Mouse (Mus musculus): ENCODE data around the gene Ubxn2a. TPM values are rescaled to one million over a fixed set of nuclear protein-coding genes. Genes with fewer than 3 reads are reported as not detected.

Ubxn2a gene
- polyA plus RNA-seq, 1 experiment, result 1.5 TPM

GRCm38 (mm10) chr12:4842890-4843597 is 64.5 kb downstream of the Ubxn2a start, which contains the start of gene Wdcp:
Gene Wdcp, plus strand, starts transcription at chr12:4843303.
- Histone ChIP-seq H3K36me3 (ENCODE audit: control insufficient read depth) (peaks cover 2% of the 10 kb centered on the region), H3K4me3 (replicated peaks) (peak within 1 kb of the TSS; percentile 87), H3K4me1 (ENCODE audit: control insufficient read depth) (peaks cover 50% of the 10 kb centered on the region), H3K9me3 (ENCODE audit: control insufficient read depth, low read length) (no peaks in the 10 kb centered on the region), H3K27me3 (ENCODE audit: control insufficient read depth) (peaks cover 47% of the 10 kb centered on the region)
- no peak for TF ChIP-seq TAL1 (IDR thresholded peaks at IDR 0.05; ENCODE audit: low read length)
- TF ChIP-seq GATA1 (IDR thresholded peaks at IDR 0.05; ENCODE audit: low read length), result no peak

- Histone ChIP-seq H3K4me3 (replicated peaks) (no peak overlapping the region), H3K36me3 (ENCODE audit: control insufficient read depth) (peaks cover 2% of the 10 kb centered on the region), H3K4me1 (ENCODE audit: control insufficient read depth) (peaks cover 50% of the 10 kb centered on the region), H3K27me3 (ENCODE audit: control insufficient read depth) (peaks cover 49% of the 10 kb centered on the region), H3K9me3 (ENCODE audit: control insufficient read depth, low read length) (no peaks in the 10 kb centered on the region)
- no peak for TF ChIP-seq GATA1 (IDR thresholded peaks at IDR 0.05; ENCODE audit: low read length)
- no peak for TF ChIP-seq TAL1 (IDR thresholded peaks at IDR 0.05; ENCODE audit: low read length)
Observed at GRCm38 (mm10) chr12:4842456-4842855, 65.0 kb downstream of the Ubxn2a start.

GRCm38 (mm10) chr12:4841392-4841887 is 66.1 kb downstream of the Ubxn2a start, which contains the start of gene Fkbp1b:
Gene Fkbp1b, minus strand, starts transcription at chr12:4841591.
- H3K4me1 ChIP-seq (ENCODE audit: control insufficient read depth), result peaks cover 46% of the 10 kb centered on the region

GRCm38 (mm10) chr12:4840741-4841140 is 66.8 kb downstream of the Ubxn2a start:
- Histone ChIP-seq H3K27me3 (ENCODE audit: control insufficient read depth) (peaks cover 49% of the 10 kb centered on the region), H3K36me3 (ENCODE audit: control insufficient read depth) (no peaks in the 10 kb centered on the region; the same call in 1 of the 2 replicates), H3K4me3 (replicated peaks) (peak overlapping the region; percentile 69), H3K9me3 (ENCODE audit: control insufficient read depth, low read length) (no peaks in the 10 kb centered on the region), H3K4me1 (ENCODE audit: control insufficient read depth) (peaks cover 44% of the 10 kb centered on the region)
- TF ChIP-seq TAL1 (IDR thresholded peaks at IDR 0.05; ENCODE audit: low read length) (no peak), GATA1 (IDR thresholded peaks at IDR 0.05; ENCODE audit: low read length) (no peak)

More at GRCm38 (mm10) chr12:4841392-4841887, 66.1 kb downstream of the Ubxn2a start, which contains the start of gene Fkbp1b:
- H3K9me3 ChIP-seq (ENCODE audit: control insufficient read depth, low read length), result no peaks in the 10 kb centered on the region
- H3K4me3 ChIP-seq (replicated peaks), result peak within 1 kb of the TSS; percentile 69
- no peaks in the 10 kb centered on the region; the same call in 1 of the 2 replicates for H3K36me3 ChIP-seq (ENCODE audit: control insufficient read depth)
- TF ChIP-seq GATA1 (IDR thresholded peaks at IDR 0.05; ENCODE audit: low read length), result no peak
- TF ChIP-seq TAL1 (IDR thresholded peaks at IDR 0.05; ENCODE audit: low read length), result no peak
- H3K27me3 ChIP-seq (ENCODE audit: control insufficient read depth), result peaks cover 49% of the 10 kb centered on the region

GRCm38 (mm10) chr12:4840010-4840409 is 67.5 kb downstream of the Ubxn2a start:
- TF ChIP-seq GATA1 (IDR thresholded peaks at IDR 0.05; ENCODE audit: low read length) (no peak), TAL1 (IDR thresholded peaks at IDR 0.05; ENCODE audit: low read length) (no peak)
- no peak overlapping the region for H3K4me3 ChIP-seq (replicated peaks)
- peaks cover 49% of the 10 kb centered on the region for H3K27me3 ChIP-seq (ENCODE audit: control insufficient read depth)
- H3K9me3 ChIP-seq (ENCODE audit: control insufficient read depth, low read length), result no peaks in the 10 kb centered on the region
- peaks cover 44% of the 10 kb centered on the region for H3K4me1 ChIP-seq (ENCODE audit: control insufficient read depth)
- H3K36me3 ChIP-seq (ENCODE audit: control insufficient read depth), result no peaks in the 10 kb centered on the region

- Histone ChIP-seq H3K27me3 (ENCODE audit: control insufficient read depth) (peaks cover 38% of the 10 kb centered on the region), H3K4me3 (replicated peaks) (no peak overlapping the region), H3K9me3 (ENCODE audit: control insufficient read depth, low read length) (no peaks in the 10 kb centered on the region), H3K4me1 (ENCODE audit: control insufficient read depth) (peaks cover 22% of the 10 kb centered on the region), H3K36me3 (ENCODE audit: control insufficient read depth) (peaks cover 9% of the 10 kb centered on the region)
- no peak for TF ChIP-seq TAL1 (IDR thresholded peaks at IDR 0.05; ENCODE audit: low read length)
- TF ChIP-seq GATA1 (IDR thresholded peaks at IDR 0.05; ENCODE audit: low read length), result no peak
Observed at GRCm38 (mm10) chr12:4836959-4837358, 70.5 kb downstream of the Ubxn2a start.

Other genes with a start within 250 kb of the Ubxn2a start
- not detected in 2 replicates for gene Fam228a, start 169.3 kb downstream of the Ubxn2a start, polyA plus RNA-seq (2012)
- not detected in 2 replicates for gene Pfn4, start 138.7 kb downstream of the Ubxn2a start, polyA plus RNA-seq (2012)
- gene Fam228b, start 138.4 kb downstream of the Ubxn2a start, polyA plus RNA-seq (2012), result 0.01 and 0.02 TPM in 2 replicates
- 0.51 and 0.52 TPM in 2 replicates for gene Sf3b6, start 90.2 kb downstream of the Ubxn2a start, polyA plus RNA-seq (2012)
- gene Fkbp1b, start 66.1 kb downstream of the Ubxn2a start, polyA plus RNA-seq (2012), result 0.04 TPM in 1 of 2 replicates, not detected in the other
- 0.05 and 0.17 TPM in 2 replicates for gene Wdcp, start 64.4 kb downstream of the Ubxn2a start, polyA plus RNA-seq (2012)
- 22.7 and 26.3 TPM in 2 replicates for gene Mfsd2b, start 33.3 kb downstream of the Ubxn2a start, polyA plus RNA-seq (2012)
- gene Atad2b, start 9.6 kb upstream of the Ubxn2a start, polyA plus RNA-seq (2012), result 0.40 and 0.65 TPM in 2 replicates